Mouse (Mus musculus) lung, postnatal 0 days (tissue): ENCODE measurements at regions not wholly inside any gene's neighbourhood (a gene's known extent, or its start where the extent isn't known, plus 50 kb on each side); places are given as distances from the start of the nearest gene placed in this dataset.

Source experiments
- CTCF ChIP-seq: IDR thresholded peaks from 2 replicates; pipeline ENCODE4 v1.5.1; 2016; ENCODE audit warnings: antibody characterized with exemption, mild to moderate bottlenecking
- EP300 ChIP-seq: IDR thresholded peaks from 2 replicates; pipeline ENCODE4 v1.6.1; 2016; ENCODE audit warnings: antibody characterized with exemption, mild to moderate bottlenecking, control low read depth

GRCm38 (mm10) chr17:45187402-45187801 lies 246.1 kb downstream of the Cdc5l start:
- no peak for TF ChIP-seq CTCF
- TF ChIP-seq EP300: no peak
